Mouse (Mus musculus): ENCODE measurements at regions not wholly inside any gene's neighbourhood (a gene's known extent, or its start where the extent isn't known, plus 50 kb on each side); places are given as distances from the start of the nearest gene placed in this dataset.

GRCm38 (mm10) chr16:19032582-19032981 lies 155.7 kb downstream of the Hira start:
- TF ChIP-seq POLR2A (IDR thresholded peaks at IDR 0.05; ENCODE audit: borderline replicate concordance, control insufficient read depth, low read depth, low read length) (no peak), CTCF (IDR thresholded peaks at IDR 0.05; ENCODE audit: control insufficient read depth, insufficient read depth, low read length) (no peak)
